Mouse (Mus musculus): ENCODE data around the gene Nme1. TPM values are rescaled to one million over a fixed set of nuclear protein-coding genes. Genes with fewer than 3 reads are reported as not detected.

Gene Nme1
- polyA plus RNA-seq (2015; fragmentation: Illumina TruSeq; extraction: RNeasy Lipid Tissue Mini Kit (QIAGEN cat#74804); ENCODE audit: insufficient read depth, low read depth, low replicate concordance) = 20.5 TPM

DNA sequence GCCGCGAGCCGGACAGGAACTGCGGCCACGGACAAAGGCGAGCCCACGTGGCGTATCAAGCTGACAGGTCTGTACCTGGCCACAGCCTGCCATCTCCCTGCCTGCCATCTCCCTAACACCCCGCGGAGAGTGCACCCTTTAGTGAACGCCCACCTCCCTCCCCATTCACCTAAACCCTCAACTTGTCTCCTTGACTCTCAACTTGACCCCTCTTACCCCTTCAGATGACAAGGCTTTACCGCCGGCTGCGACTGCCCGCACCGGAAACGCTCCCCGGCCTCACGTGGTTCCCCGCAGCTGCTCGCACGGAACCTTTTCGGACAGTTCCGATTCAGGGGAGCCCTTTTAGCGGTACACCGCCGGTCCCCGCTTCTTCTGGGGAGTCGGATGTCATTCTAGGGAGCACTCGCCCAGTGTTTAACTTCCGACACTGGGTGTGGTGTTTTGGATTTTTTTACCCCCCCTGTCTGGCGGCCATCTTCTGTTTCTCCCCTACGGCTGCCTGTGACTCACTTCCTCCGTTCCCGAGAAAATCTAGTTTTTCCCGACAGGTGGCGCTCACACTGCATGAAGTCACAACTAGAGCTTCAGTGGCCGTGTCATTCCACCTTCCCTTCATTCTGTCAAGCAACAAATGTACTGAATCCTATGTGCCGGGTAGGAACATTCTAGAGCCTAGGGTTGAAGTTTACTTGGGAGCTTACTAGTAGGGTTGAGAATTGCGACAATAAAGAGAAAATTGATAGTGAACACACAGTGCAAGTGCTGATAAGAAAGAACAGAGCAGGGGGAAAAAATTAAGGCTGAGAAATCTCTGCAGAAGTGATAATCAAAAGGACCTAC, at the start of gene Nme1, which contains the start of gene Gm20390:
Nme1 (minus strand) TSS at position 517 of the 843 bp plus-strand sequence.
Gm20390 (minus strand) TSS at position 289 of the 843 bp plus-strand sequence.

GRCm38 (mm10) chr11:93995720-93996305, 27.5 kb upstream of the Nme1 start, which contains the start of gene Spag9:
Spag9 (plus strand) TSS chr11:93996091.

GRCm38 (mm10) chr11:93956159-93956558, 12.2 kb downstream of the Nme1 start, which contains the start of gene Nme2:
Nme2 (minus strand) TSS chr11:93956259.

Other genes with a start within 250 kb of the Nme1 start
- gene Utp18, start 82.8 kb downstream of the Nme1 start, polyA plus RNA-seq (2015; fragmentation: Illumina TruSeq; extraction: RNeasy Lipid Tissue Mini Kit (QIAGEN cat#74804); ENCODE audit: insufficient read depth, low read depth, low replicate concordance) = 3.3 TPM
- gene Mbtd1, start 82.7 kb downstream of the Nme1 start, polyA plus RNA-seq (2015; fragmentation: Illumina TruSeq; extraction: RNeasy Lipid Tissue Mini Kit (QIAGEN cat#74804); ENCODE audit: insufficient read depth, low read depth, low replicate concordance) = 3.6 TPM
- gene Nme2, start 12.3 kb downstream of the Nme1 start, polyA plus RNA-seq (2015; fragmentation: Illumina TruSeq; extraction: RNeasy Lipid Tissue Mini Kit (QIAGEN cat#74804); ENCODE audit: insufficient read depth, low read depth, low replicate concordance) = 152 TPM
- 28.1 TPM for gene Gm20390, start 228 bp downstream of the Nme1 start, polyA plus RNA-seq (2015; fragmentation: Illumina TruSeq; extraction: RNeasy Lipid Tissue Mini Kit (QIAGEN cat#74804); ENCODE audit: insufficient read depth, low read depth, low replicate concordance)
- gene Spag9, start 27.6 kb upstream of the Nme1 start, polyA plus RNA-seq (2015; fragmentation: Illumina TruSeq; extraction: RNeasy Lipid Tissue Mini Kit (QIAGEN cat#74804); ENCODE audit: insufficient read depth, low read depth, low replicate concordance) = 15.5 TPM
- 22.2 TPM for gene Tob1, start 242.9 kb upstream of the Nme1 start, polyA plus RNA-seq (2015; fragmentation: Illumina TruSeq; extraction: RNeasy Lipid Tissue Mini Kit (QIAGEN cat#74804); ENCODE audit: insufficient read depth, low read depth, low replicate concordance)